Mouse (Mus musculus): ENCODE results near the gene Olfr177. TPM values are rescaled to one million over a fixed set of nuclear protein-coding genes. Genes with fewer than 3 reads are reported as not detected.

Olfr177 gene
- not detected in 2 replicates for total RNA-seq (2014; rRNA removed; ENCODE audit: low replicate concordance)
- not detected in 2 replicates for polyA plus RNA-seq (2015; fragmentation: Nextera tagmentation; extraction: Ambion mirVana)

GRCm38 (mm10) chr16:58874668-58875067 lies at the start of gene Olfr177:
TSS of gene Olfr177 (minus strand) at chr16:58874768.
- no peak for ATAC-seq (ENCODE audit: insufficient read depth, low read depth)

GRCm38 (mm10) chr16:58891963-58892362 lies 17.4 kb upstream of the Olfr177 start, which contains the start of gene Olfr178:
TSS of gene Olfr178 (minus strand) at chr16:58892063.
- H3K4me3 ChIP-seq (ENCODE audit: low read depth, low read length): no peak within 1 kb of the TSS
- no peaks in the 10 kb centered on the region for H3K36me3 ChIP-seq (replicated peaks; ENCODE audit: control insufficient read depth, insufficient read depth, low read length)
- no peak within 1 kb of the TSS for H3K27ac ChIP-seq (ENCODE audit: low read depth)
- 81% methylated on average over 3 of the region's 3 CpGs for WGBS
- H3K4me1 ChIP-seq (ENCODE audit: control insufficient read depth, insufficient read depth): no peaks in the 10 kb centered on the region
- no peak within 1 kb of the TSS for H3K9ac ChIP-seq (replicated peaks; ENCODE audit: low read depth, low read length)
- no peaks in the 10 kb centered on the region for H3K27me3 ChIP-seq (ENCODE audit: control insufficient read depth, insufficient read depth, low read length)
- ATAC-seq (ENCODE audit: insufficient read depth, low read depth) (no peak), DNase-seq (ENCODE audit: low spot score) (no peak)
- TF ChIP-seq EP300 (IDR thresholded peaks at IDR 0.05; ENCODE audit: low read depth): no peak
- TF ChIP-seq CTCF (IDR thresholded peaks at IDR 0.05; ENCODE audit: low read depth): no peak
- no peaks in the 10 kb centered on the region for H3K9me3 ChIP-seq (replicated peaks; ENCODE audit: control insufficient read depth, low read length)
- H3K4me2 ChIP-seq (ENCODE audit: low read depth, low read length): no peak within 1 kb of the TSS

More at GRCm38 (mm10) chr16:58874668-58875067, at the start of gene Olfr177:
- Histone ChIP-seq H3K4me1 (ENCODE audit: control insufficient read depth, insufficient read depth) (no peaks in the 10 kb centered on the region), H3K4me3 (ENCODE audit: low read depth, low read length) (no peak within 1 kb of the TSS), H3K27me3 (ENCODE audit: control insufficient read depth, insufficient read depth, low read length) (no peaks in the 10 kb centered on the region), H3K9ac (replicated peaks; ENCODE audit: low read depth, low read length) (no peak within 1 kb of the TSS), H3K4me2 (ENCODE audit: low read depth, low read length) (no peak within 1 kb of the TSS), H3K9me3 (replicated peaks; ENCODE audit: control insufficient read depth, low read length) (no peaks in the 10 kb centered on the region), H3K36me3 (replicated peaks; ENCODE audit: control insufficient read depth, insufficient read depth, low read length) (no peaks in the 10 kb centered on the region), H3K27ac (ENCODE audit: low read depth) (no peak within 1 kb of the TSS)
- no peak for DNase-seq (ENCODE audit: low spot score)
- 48% methylated on average over 1 of the region's 1 CpGs for WGBS
- TF ChIP-seq CTCF (IDR thresholded peaks at IDR 0.05; ENCODE audit: low read depth) (no peak), EP300 (IDR thresholded peaks at IDR 0.05; ENCODE audit: low read depth) (no peak)

DNA sequence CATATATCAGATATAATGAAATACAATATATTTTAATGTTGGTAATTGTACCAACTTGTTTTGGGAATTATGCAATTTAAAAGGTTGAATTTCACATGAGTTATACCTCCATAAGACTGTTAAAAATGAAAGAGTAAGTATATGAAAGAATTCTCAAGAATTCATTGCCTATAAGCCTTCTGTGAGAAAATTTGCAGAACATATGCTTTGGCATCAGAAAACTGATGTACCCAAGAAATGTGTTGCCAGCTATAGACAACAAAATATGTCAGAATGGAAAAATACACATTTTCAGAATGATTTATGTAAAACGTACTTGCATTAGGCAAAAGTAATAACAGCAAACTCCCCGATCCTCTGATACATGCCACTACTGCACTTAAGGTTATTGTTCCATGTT lies 9.8 kb upstream of the Olfr177 start:
- Histone ChIP-seq H3K27me3 (ENCODE audit: control insufficient read depth, insufficient read depth, low read length) (no peaks in the 10 kb centered on the region), H3K4me2 (ENCODE audit: low read depth, low read length) (no peak overlapping the region), H3K4me3 (ENCODE audit: low read depth, low read length) (no peak overlapping the region), H3K4me1 (ENCODE audit: control insufficient read depth, insufficient read depth) (no peaks in the 10 kb centered on the region), H3K36me3 (replicated peaks; ENCODE audit: control insufficient read depth, insufficient read depth, low read length) (no peaks in the 10 kb centered on the region), H3K27ac (ENCODE audit: low read depth) (no peak overlapping the region), H3K9ac (replicated peaks; ENCODE audit: low read depth, low read length) (no peak overlapping the region), H3K9me3 (replicated peaks; ENCODE audit: control insufficient read depth, low read length) (no peaks in the 10 kb centered on the region)
- 80% methylated on average over 2 of the region's 2 CpGs for WGBS
- no peak for ATAC-seq (ENCODE audit: insufficient read depth, low read depth)
- TF ChIP-seq EP300 (IDR thresholded peaks at IDR 0.05; ENCODE audit: low read depth) (no peak), CTCF (IDR thresholded peaks at IDR 0.05; ENCODE audit: low read depth) (no peak)
- no peak for DNase-seq (ENCODE audit: low spot score)

GRCm38 (mm10) chr16:58861479-58861878 lies 13.1 kb downstream of the Olfr177 start:
- Histone ChIP-seq H3K4me1 (ENCODE audit: control insufficient read depth, insufficient read depth) (no peaks in the 10 kb centered on the region), H3K27me3 (ENCODE audit: control insufficient read depth, insufficient read depth, low read length) (no peaks in the 10 kb centered on the region), H3K27ac (ENCODE audit: low read depth) (no peak overlapping the region), H3K36me3 (replicated peaks; ENCODE audit: control insufficient read depth, insufficient read depth, low read length) (no peaks in the 10 kb centered on the region), H3K9ac (replicated peaks; ENCODE audit: low read depth, low read length) (no peak overlapping the region), H3K9me3 (replicated peaks; ENCODE audit: control insufficient read depth, low read length) (no peaks in the 10 kb centered on the region), H3K4me2 (ENCODE audit: low read depth, low read length) (no peak overlapping the region), H3K4me3 (ENCODE audit: low read depth, low read length) (no peak overlapping the region)
- 36% methylated on average over 1 of the region's 1 CpGs for WGBS
- DNase-seq (ENCODE audit: low spot score) (no peak), ATAC-seq (ENCODE audit: insufficient read depth, low read depth) (no peak)
- no peak for TF ChIP-seq EP300 (IDR thresholded peaks at IDR 0.05; ENCODE audit: low read depth)
- TF ChIP-seq CTCF (IDR thresholded peaks at IDR 0.05; ENCODE audit: low read depth): no peak

DNA sequence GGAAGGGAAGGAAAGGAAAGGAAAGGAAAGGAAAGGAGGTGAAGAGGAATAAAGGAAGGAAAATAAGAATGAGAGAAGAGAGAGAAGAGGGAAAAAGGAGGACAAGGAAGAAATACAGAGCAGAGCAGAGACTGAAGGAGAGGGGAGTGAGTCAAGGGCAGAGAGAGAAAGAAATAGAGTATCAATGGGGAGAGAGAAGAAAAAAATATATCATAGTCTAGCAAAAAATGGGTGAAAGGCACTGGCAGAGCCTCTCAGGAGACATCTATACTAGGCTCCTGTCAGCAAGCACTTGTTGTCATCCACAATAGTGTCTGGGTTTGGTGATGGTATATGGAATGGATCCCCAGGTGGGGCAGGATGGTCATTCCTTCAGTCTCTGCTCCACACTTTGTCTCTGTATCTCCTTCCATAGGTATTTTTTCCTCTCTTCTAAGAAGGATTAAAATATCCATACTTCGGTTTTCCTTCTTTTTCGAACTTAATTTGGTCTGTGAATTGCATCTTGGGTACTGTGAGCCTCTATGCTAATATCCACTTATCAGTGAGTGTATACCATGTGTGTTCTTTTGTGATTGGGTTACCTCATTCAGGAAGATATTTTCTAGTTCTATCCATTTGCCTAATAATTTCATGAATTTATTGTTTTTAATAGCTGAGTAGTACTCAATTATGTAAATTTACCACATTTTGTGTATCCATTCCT lies 14.4 kb downstream of the Olfr177 start:
- Histone ChIP-seq H3K27ac (ENCODE audit: low read depth) (no peak overlapping the region), H3K36me3 (replicated peaks; ENCODE audit: control insufficient read depth, insufficient read depth, low read length) (no peaks in the 10 kb centered on the region), H3K4me2 (ENCODE audit: low read depth, low read length) (no peak overlapping the region), H3K9me3 (replicated peaks; ENCODE audit: control insufficient read depth, low read length) (no peaks in the 10 kb centered on the region), H3K4me3 (ENCODE audit: low read depth, low read length) (no peak overlapping the region), H3K27me3 (ENCODE audit: control insufficient read depth, insufficient read depth, low read length) (no peaks in the 10 kb centered on the region), H3K9ac (replicated peaks; ENCODE audit: low read depth, low read length) (no peak overlapping the region), H3K4me1 (ENCODE audit: control insufficient read depth, insufficient read depth) (no peaks in the 10 kb centered on the region)
- no peak for ATAC-seq (ENCODE audit: insufficient read depth, low read depth)
- no peak for DNase-seq (ENCODE audit: low spot score)
- 81% methylated on average over 2 of the region's 2 CpGs for WGBS
- TF ChIP-seq EP300 (IDR thresholded peaks at IDR 0.05; ENCODE audit: low read depth) (no peak), CTCF (IDR thresholded peaks at IDR 0.05; ENCODE audit: low read depth) (no peak)
